In genomic region chr3:138645320-138645719, GRCm38 (mm10) we compare ENCODE assay signal across 8 mouse cellular contexts.
DNase-seq lines count a peak whose midpoint lies in the region; ATAC-seq and TF ChIP-seq lines count a peak whose summit lies in the region.

No protein-coding gene starts in this region.

- no peaks in the 10 kb centered on the region for H3K36me3 ChIP-seq in intestine, postnatal 0 days (ENCODE audit: control insufficient read depth, insufficient read depth)
- H3K36me3 ChIP-seq in intestine, embryonic 16.5 days (ENCODE audit: control insufficient read depth, insufficient read depth, low read length) = no peaks in the 10 kb centered on the region
- H3K36me3 ChIP-seq in hindbrain, embryonic 15.5 days = no peaks in the 10 kb centered on the region
- no peaks in the 10 kb centered on the region for H3K36me3 ChIP-seq in limb, embryonic 10.5 days

- 26% methylated on average over 3 of the region's 3 CpGs for WGBS in intestine, postnatal 0 days
- 28% methylated on average over 3 of the region's 3 CpGs for WGBS in intestine, embryonic 16.5 days
- WGBS in hindbrain, embryonic 15.5 days = 12% methylated on average over 3 of the region's 3 CpGs
- WGBS in limb, embryonic 10.5 days = 21% methylated on average over 3 of the region's 3 CpGs

- peak; percentile 23 for DNase-seq in cerebellum, adult 9-10 months
- DNase-seq in frontal cortex, postnatal 10 days (ENCODE audit: low spot score in 2 of 2) = peak; percentile 27 to 38
- no peak for DNase-seq in limb, embryonic 10.5 days (ENCODE audit: low spot score)
- peak; percentile 53 for DNase-seq in neural tube, embryonic 10.5 days (ENCODE audit: extremely low spot score, low spot score)

- ATAC-seq in intestine, postnatal 0 days = no peak
- no peak for ATAC-seq in intestine, embryonic 16.5 days
- no peak for ATAC-seq in hindbrain, embryonic 15.5 days (ENCODE audit: low FRiP score, low read depth)
- no peak for ATAC-seq in granulocyte monocyte progenitor cell, adult 5-6 weeks (replicated peaks; ENCODE audit: poor library complexity, severe bottlenecking)

- H3K9ac ChIP-seq in intestine, postnatal 0 days (ENCODE audit: low read depth, low read length) = no peak overlapping the region
- no peak overlapping the region for H3K9ac ChIP-seq in intestine, embryonic 16.5 days (ENCODE audit: low read depth, low read length)
- no peak overlapping the region for H3K9ac ChIP-seq in hindbrain, embryonic 15.5 days

- H3K4me3 ChIP-seq in intestine, postnatal 0 days (ENCODE audit: low read depth, low read length) = no peak overlapping the region
- no peak overlapping the region for H3K4me3 ChIP-seq in intestine, embryonic 16.5 days (ENCODE audit: low read length)
- no peak overlapping the region for H3K4me3 ChIP-seq in hindbrain, embryonic 15.5 days
- H3K4me3 ChIP-seq in limb, embryonic 10.5 days = no peak overlapping the region

- no peak overlapping the region for H3K4me2 ChIP-seq in intestine, postnatal 0 days (replicated peaks; ENCODE audit: low read depth)
- no peak overlapping the region for H3K4me2 ChIP-seq in intestine, embryonic 16.5 days (ENCODE audit: low read depth, low read length)
- H3K4me2 ChIP-seq in hindbrain, embryonic 15.5 days = no peak overlapping the region

- peak; percentile 14; the same call in 1 of the 2 replicates for TF ChIP-seq CTCF in intestine, postnatal 0 days (IDR thresholded peaks at IDR 0.05; ENCODE audit: low read depth)

- no peaks in the 10 kb centered on the region for H3K27me3 ChIP-seq in intestine, postnatal 0 days (replicated peaks; ENCODE audit: control insufficient read depth, insufficient read depth, low read length)
- H3K27me3 ChIP-seq in intestine, embryonic 16.5 days (replicated peaks; ENCODE audit: control insufficient read depth, insufficient read depth, low read length) = no peaks in the 10 kb centered on the region
- H3K27me3 ChIP-seq in hindbrain, embryonic 15.5 days = no peaks in the 10 kb centered on the region
- 0 out of 2 replicates have a peak, but pooled peaks cover 5% of the 10 kb centered on the region for H3K27me3 ChIP-seq in limb, embryonic 10.5 days (ENCODE audit: low read depth, poor library complexity, severe bottlenecking)

- H3K27ac ChIP-seq in intestine, postnatal 0 days (ENCODE audit: low read depth, low read length) = no peak overlapping the region
- no peak overlapping the region for H3K27ac ChIP-seq in intestine, embryonic 16.5 days (ENCODE audit: low read length)
- H3K27ac ChIP-seq in hindbrain, embryonic 15.5 days (replicated peaks) = peak overlapping the region; percentile 60
- peak overlapping the region; percentile 81 for H3K27ac ChIP-seq in limb, embryonic 10.5 days

- H3K4me1 ChIP-seq in intestine, postnatal 0 days (replicated peaks; ENCODE audit: control insufficient read depth, insufficient read depth, low read length) = no peaks in the 10 kb centered on the region
- H3K4me1 ChIP-seq in intestine, embryonic 16.5 days (ENCODE audit: control insufficient read depth, insufficient read depth, low read length) = peaks cover 8% of the 10 kb centered on the region
- H3K4me1 ChIP-seq in hindbrain, embryonic 15.5 days (replicated peaks) = peaks cover 19% of the 10 kb centered on the region
- peaks cover 27% of the 10 kb centered on the region for H3K4me1 ChIP-seq in limb, embryonic 10.5 days

- H3K9me3 ChIP-seq in intestine, postnatal 0 days (ENCODE audit: control insufficient read depth) = no peaks in the 10 kb centered on the region
- H3K9me3 ChIP-seq in intestine, embryonic 16.5 days (ENCODE audit: control insufficient read depth, low read length) = peaks cover 3% of the 10 kb centered on the region; the same call in 1 of the 2 replicates
- no peaks in the 10 kb centered on the region for H3K9me3 ChIP-seq in hindbrain, embryonic 15.5 days
- H3K9me3 ChIP-seq in limb, embryonic 10.5 days (replicated peaks) = no peaks in the 10 kb centered on the region

Comparison
In these comparisons a context has a peak if more than half of its experiments do, and no peak if none do; other contexts are left out.
1. H3K27ac ChIP-seq: peak in hindbrain, embryonic 15.5 days (single experiment) and limb, embryonic 10.5 days (single experiment); none in intestine, postnatal 0 days (single experiment) and intestine, embryonic 16.5 days (single experiment).